Mouse (Mus musculus) left cerebral cortex, postnatal 25 days (tissue): Measurements from ENCODE around the gene Ctse. TPM values are rescaled to one million over a fixed set of nuclear protein-coding genes. Genes with fewer than 3 reads are reported as not detected.

ENCODE experiments used
- DNase-seq, 2 experiments: peaks; one replicate each; pipeline ENCODE4 v3.0.0; 2022; ENCODE audit warnings: low spot score in 2 of 2, mixed read lengths in 1 of 2
- intact Hi-C: fragments of 180-260 bp; cut with DNase I; formaldehyde crosslinking; loops from one replicate; pipeline ENCODE4 v1.15.1; 2025
- total RNA-seq, 2 experiments: library from RNA; stranded (reverse); gene quantifications; 2 replicates each; pipeline ENCODE4 v1.2.3; 2021

Ctse gene
- total RNA-seq, 2 experiments from 2014 or later, result not detected

DNA sequence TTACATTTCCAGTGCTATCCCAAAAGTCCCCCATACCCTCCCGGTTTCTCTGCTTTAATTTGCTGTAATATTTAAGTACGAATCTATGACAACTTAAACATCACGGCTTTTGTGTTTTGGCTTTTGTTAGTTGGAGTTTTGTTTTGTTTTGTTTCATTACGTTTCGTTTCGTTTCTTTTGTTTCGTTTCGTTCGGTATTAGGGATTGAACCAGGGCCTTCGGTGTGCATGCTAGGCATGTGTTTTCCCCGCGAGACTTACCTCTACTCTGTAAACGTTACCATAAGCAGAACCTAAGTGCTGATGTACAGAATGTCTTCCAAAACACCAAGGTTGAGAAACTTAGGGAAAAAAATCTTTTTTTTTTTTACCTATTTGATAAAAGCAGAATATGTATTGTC lies 3.5 kb downstream of the Ctse start:
- intact Hi-C loops, result no loop called here
- DNase-seq, result no peak

DNA sequence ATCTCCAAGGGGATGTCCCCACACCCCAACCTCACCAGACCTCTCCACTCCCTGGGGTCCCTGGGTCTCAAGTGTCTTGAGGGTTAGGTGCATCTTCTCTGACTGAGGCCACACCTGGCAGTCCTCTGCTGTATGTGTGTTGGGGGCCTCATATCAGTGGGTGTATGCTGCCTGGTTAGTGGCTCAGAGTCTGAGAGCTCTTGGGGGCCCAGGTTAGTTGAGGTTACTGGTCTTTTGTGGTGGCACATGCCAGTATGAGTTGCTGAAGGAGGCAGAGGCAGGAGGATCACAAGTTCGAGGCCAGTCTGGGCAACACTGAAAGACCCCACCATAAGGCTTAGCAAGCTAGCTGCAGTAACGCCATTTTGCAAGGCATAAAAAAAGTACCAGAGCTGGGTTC lies 4.1 kb downstream of the Ctse start:
- intact Hi-C loops, result no loop called here

DNA sequence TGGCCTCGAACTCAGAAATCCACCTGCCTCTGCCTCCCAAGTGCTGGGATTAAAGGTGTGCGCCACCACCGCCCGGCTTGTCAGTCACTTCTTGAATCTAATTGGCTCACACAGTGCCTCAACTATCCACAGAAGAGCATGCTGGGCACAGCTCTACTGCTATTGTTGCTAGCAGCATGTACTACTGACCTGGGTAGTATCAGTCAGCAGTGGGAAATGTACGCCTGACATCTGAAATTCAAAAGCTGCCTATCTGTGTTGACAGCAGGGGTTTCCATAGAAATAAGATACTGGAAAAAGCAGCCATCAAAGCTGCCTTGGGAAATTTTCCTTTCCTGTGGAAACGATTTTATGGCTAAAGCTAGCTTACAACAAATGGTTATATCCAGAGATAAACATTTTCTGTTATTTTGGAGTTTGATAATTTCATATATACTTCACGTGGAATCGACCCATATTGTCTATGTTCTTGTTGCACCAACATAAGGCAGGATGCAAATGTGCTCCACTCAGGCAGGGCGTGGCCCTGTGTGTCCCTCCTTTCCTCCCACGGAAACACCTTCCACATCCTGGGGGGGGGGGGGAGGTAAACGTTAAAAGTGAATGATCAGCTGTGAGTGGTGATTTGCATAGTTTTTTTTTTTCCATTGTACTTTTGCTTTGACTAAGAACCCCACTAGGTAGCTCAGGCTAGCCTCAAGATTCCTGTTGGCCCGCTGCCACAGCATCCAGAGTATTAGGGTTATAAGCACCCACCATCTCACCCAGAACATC lies 14.8 kb downstream of the Ctse start:
- intact Hi-C loops, result no loop called here
- no peak for DNase-seq

More for the DNA sequence above, 4.1 kb downstream of the Ctse start:
- no peak for DNase-seq

DNA sequence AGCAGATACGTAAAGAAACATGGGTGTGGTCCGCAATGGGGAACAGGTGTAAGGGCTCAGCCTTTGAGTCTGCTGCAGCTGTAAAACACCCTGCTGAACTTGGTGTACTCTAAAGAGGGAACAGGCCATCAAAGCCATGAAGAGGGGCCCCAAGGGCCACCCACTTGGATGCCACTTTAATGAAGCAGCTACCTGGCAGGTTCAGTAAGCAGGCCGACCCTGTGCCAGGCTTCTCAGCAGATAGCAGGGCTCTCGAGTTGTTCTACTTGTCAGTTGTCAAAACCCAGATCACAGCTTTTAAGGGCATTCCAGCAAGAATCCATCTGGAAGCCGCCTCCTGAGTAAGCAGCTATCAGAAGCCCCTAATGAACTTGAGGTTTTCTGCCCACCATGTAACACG lies 17.5 kb downstream of the Ctse start:
- intact Hi-C loops, result loop anchor here (5.0 kb wide), 1 partner anchor 43 kb away; no protein-coding TSS in a partner anchor

DNA sequence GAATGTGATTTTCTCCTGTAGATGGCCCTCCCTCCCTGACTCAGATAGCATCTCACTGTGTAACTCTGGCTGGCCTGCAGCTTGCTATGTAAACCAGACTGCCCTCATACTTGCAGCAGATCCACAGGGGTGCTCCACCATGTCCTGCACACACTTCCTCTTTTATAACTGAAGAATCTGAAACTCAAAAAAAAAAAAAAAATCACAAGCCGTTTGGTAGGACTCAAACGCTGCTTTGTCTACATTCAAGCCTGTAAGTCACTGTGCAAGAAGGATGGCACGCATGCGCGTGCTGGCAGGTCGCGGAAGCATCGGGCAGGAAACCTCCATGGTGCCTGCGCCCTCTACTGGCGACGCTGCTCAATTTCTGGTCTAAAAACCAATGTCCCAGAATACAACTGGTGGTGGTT lies 19.8 kb downstream of the Ctse start:
- intact Hi-C loops, result loop anchor here (1.0 to 5.0 kb wide), 2 partner anchors 46 to 110 kb away; no protein-coding TSS in a partner anchor
- DNase-seq, result peak; percentile 89 to 96

More for the DNA sequence above, 17.5 kb downstream of the Ctse start:
- no peak for DNase-seq

DNA sequence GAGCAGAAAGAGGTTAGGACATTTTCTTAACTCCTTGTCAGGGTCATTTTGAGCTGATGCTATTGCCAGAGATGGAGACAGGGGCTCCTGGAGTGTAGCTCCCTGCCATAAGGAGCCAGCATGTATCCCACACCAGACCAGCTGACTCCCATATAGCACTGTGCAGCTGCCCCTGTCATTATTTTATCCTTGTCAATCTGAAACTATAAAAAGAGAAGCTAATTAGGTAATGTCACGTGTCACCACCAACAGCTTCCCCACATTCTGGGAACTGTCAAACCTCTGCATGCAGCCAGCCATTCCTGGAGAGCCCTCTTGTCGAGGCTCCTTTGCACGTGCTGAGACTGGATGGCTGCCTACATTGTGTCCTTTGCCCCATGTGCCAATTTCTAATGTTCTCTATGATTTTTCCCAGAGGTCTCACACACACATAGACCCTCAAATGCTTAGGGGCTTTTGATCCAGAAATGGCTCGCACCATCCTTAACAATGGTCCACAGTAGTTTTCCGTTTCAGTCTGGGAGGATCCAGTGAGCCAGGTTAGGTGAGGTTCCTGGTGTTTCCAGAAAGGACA lies 21.5 kb downstream of the Ctse start:
- no peak for DNase-seq
- intact Hi-C loops, result loop anchor here (5.0 kb wide), 1 partner anchor 47 kb away; no protein-coding TSS in a partner anchor

DNA sequence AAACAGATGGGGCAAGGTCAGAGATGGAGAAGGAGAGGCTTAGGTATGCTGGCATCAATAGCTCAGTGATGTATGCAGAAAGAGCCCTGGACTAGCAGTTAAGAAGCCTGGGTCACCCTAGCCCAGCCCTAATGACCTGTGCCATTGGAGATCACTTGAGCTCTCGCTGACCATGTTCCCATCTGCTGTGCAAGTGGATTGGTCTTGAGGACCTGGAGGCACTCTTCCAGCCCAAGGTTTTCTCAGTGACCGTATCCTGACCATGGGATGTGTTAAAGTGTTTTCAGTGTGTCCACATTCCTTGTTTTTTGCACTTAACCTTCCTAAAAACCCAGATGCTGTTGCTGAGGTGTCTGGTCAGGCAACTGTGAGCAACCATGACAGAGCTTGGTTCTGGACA lies 22.2 kb downstream of the Ctse start:
- intact Hi-C loops, result no loop called here
- DNase-seq, result no peak

DNA sequence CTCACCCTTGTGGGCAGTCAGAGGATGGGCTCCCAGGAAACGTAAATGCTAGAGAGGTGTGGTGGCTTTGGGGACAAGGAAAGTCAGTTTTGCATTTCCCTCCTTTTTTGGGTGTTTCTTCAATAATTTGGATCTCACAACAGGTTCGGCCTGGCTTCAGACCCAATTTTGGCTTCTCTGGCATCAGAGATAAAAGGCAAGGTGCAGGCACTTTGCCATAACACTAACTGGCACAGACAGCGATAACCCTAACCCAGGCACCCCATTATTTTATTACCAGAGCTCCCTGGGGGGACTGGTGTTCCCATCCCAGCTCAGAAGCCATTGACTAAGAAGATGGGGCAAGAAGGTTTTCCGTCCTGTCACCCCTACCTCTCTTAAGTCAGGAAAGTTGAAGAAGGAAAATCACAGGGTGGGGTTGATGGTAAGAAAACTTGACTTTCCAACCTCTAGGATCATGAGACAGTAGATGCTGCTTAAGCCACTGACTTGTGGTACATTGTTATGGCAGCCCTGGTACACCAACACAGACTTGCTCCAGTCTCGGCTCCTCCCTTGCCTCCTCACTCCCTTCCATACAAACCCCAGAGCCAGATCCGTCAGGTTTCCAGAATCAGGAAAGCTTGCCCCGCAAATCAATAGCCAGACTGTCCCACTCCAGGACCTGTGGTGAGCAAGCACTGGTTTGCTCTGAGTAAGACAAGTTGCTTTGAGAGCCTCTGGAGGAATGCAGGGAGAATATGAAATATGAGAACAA lies 22.8 kb downstream of the Ctse start:
- intact Hi-C loops, result no loop called here
- DNase-seq, result no peak

DNA sequence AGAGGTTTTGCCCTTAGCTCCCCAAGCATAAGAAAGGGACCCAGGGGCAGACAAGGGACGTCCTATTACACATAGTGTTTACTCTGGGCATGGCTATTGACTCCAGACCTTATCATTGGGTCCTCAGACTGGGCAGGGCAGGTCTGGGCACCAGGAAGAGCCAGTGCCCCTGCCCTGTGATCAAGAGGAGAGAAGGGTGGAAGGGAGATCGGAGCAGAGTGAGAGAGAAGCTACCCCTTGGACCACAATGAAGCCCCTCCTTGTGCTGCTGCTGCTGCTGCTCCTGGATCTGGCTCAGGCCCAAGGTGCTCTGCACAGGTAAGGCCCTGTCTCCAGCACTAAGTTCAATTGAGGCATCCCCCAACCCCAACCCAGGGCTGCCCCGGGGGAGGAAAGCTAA lies 23.6 kb downstream of the Ctse start:
- intact Hi-C loops, result no loop called here
- no peak for DNase-seq

DNA sequence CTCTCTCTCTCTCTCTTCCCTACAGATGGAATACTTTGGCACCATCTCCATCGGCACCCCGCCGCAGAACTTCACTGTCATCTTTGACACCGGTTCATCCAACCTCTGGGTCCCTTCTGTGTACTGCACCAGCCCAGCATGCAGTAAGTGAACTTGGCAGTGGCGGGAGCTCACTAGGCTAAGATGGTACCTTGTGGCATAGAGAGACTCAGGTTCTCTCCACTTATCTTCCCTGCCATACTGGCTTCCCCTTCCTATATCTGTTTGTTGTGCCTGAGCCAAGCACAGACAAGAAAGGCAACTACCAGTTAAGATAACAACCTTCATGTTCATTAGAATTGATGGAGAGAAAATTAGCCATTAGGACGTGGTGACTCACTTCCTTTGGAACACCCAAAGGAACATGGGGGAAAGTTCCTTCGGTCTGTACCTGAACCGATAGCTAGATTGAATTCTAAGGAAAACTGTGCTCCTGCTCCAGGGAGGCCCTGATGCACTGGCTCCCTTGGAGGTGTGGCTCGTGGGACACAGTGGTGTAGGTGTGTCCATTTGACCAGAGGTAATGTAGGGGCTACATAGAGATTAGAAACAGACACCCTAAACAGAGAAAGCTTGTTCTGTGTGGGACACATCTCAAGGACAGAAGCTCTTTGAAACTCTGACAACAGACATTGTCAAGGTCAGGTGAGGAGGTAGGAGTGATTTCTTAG lies 25.3 kb downstream of the Ctse start:
- intact Hi-C loops, result no loop called here
- DNase-seq, result no peak

DNA sequence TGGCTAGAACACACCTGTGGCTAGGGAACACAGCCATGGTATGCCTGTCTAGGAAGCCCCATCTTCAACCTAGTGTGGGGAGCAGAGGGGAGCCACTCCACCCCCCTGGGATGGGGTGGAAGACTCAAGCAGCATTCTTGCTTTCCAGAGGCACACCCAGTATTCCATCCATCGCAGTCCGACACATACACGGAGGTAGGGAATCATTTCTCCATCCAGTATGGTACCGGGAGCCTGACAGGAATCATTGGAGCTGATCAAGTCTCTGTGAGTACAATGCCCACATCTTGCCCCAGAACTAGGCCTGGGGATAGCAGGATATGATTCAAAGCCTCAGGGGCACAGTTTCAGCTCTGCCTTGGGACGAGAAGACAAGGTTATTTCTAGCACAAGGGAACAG lies 26.0 kb downstream of the Ctse start:
- intact Hi-C loops, result no loop called here

DNA sequence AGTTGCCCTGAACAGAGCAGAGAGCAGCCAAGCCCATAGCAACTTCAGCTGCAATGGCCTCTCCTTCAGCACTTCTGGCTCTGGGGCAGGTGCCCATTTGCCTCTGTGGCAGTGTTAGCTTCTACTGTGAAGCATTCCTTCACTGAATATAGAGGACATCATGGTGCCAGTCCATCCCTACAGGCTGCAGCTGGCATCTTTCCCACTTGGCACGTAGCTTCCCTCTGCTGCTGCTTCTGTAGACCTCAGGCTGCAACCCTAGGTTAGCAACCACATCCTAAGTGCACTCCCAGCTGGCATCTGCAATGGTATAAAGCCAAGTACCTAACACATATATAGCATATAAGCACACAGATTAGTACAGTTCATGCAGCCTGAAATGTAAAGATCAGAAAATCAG lies 27.8 kb downstream of the Ctse start:
- intact Hi-C loops, result no loop called here
- no peak for DNase-seq

More for the DNA sequence above, 26.0 kb downstream of the Ctse start:
- DNase-seq, result no peak

DNA sequence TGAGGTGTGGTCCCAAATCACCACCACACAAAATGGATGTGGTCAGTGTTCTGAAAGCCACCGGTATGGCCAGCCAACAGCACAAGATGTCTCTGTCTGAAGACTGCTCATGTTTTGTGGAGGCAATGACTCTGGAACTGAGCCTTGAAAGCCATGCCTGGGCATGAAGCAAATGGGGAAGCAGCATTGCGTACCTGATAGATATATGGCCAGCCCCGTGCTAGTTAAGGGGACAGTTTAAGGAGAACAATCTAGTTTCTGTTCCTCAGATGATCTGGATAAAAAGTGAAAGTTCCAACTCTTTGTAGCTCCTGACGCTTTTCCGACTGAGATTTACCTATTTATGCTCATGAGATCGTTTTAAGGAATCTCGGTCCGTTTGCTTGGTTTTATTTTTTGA lies 33.0 kb downstream of the Ctse start:
- DNase-seq, result no peak
- intact Hi-C loops, result loop anchor here (5.0 kb wide), 1 partner anchor 49 kb away; no protein-coding TSS in a partner anchor

DNA sequence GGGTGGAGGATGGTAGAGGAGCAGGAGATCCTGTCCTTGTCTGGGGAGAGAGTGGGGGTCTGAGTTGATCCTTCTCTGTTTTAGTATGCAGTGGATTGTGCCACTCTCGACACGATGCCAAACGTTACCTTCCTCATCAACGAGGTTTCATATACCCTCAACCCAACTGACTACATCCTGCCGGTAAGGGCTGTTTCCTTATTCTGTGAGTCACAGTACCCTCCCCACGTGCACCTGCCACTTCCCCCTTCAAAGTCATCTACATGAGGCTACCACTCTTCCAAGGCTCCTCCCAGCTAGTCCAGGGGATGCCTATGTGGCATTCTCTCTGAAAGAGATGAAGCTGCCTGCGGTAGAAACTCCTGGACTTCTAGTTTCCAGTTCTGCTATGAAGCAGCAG lies 34.3 kb downstream of the Ctse start:
- no peak for DNase-seq
- intact Hi-C loops, result loop anchor here (5.0 kb wide), 1 partner anchor 50 kb away; no protein-coding TSS in a partner anchor

DNA sequence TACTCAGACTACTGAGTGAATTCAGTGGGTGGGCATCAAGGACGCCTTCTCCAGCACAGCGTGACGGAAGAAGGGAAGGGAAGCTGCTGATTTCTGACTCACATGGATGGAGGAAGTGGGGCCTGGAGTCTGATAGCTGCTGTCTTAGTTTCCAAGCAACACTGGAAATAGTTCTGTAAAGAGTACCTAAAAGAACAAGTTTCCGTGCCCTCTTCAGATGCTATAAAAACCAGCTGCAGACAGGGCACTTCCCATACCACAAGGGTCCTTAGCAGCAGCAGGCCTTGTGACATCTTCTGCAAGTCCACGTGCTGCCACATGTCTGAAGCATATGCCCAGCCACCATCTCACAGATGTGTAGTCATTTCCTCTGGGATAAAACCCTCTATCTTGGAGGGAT lies 41.5 kb downstream of the Ctse start:
- no peak for DNase-seq
- intact Hi-C loops, result no loop called here

DNA sequence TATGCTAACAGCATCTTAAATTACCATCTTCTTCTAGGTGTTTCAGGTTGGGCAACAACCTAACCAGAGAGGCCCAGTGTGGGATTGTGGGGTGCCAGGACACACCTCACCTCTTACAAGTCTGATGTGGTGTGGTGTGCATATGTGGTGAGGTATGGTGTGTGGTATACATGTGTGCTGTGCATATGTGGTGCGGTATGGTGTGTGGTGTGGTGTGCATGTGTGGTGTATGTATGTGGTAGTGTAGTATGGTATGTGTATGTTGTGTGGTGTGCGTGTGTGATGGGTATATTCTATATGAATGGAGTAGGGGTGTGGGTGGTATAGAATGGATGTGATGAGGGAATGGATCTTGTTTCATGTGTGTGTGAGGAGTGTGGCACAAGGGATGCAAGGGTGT lies 49.6 kb downstream of the Ctse start:
- intact Hi-C loops, result no loop called here

DNA sequence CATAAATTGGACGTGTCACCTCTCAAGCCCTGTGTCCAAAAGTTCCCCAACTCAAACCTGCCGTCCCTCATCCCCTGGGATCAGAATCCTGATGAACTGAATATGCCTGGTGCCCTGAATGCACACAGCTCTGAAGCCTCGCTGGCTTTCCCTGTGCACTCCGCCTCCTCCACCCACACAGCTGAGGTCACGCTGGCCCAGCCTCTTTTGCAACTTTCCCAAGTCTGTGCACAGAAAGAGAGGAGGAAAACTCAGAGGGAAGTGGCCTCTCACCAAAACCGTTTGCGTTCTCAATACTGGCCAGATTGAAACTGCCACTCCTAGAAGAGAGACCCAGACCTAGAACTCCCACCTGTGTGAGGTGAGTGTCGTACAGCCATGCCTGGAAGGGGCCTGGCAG lies 50.4 kb downstream of the Ctse start, which contains the start of gene Rab7b:
Gene Rab7b (plus strand): TSS at position 221 of the 400 bp plus-strand sequence.
- intact Hi-C loops, result no loop called here
- DNase-seq, result no peak

More for the DNA sequence above, 49.6 kb downstream of the Ctse start:
- no peak for DNase-seq

DNA sequence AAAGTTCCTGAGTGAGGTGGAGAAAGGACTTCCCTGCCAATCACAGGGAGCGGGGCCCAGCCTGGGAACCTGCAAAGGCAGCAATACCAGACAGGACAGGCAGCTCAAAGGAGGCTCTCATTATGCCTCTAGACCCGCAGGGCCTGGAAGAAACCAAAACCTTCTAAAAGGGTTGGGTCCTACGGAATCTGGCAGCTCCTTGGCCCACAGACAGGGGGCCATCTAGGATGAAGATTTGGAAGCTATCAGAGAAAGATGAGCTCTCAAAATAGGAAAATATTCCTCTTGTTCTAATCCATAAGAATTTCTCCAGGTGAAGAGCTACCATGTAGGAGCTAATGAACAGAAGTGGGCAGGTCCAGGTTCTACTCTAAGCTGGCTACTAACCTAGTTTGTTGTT lies 50.9 kb downstream of the Ctse start:
- intact Hi-C loops, result no loop called here
- no peak for DNase-seq

DNA sequence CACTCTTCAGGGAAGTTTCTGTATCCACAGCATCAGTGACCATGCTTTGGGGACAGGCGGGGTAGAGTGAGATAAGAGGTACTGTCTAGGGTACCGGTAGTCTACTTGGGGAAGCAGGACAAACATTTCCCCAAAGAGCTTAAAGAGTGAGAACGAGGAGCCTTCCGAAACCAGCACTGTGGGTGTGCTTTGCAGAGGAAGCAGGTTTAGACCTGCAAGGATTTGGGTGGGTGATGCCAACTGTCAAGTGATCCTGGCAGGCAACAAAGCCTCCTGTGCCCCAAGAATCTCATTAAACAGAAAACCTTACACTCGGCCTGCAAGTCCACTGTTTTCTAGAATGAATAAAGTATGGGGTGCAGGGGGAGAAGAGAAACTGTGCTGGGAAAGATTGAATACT lies 51.8 kb downstream of the Ctse start:
- intact Hi-C loops, result no loop called here
- peak in 1 of 2 experiments; percentile 17 for DNase-seq

DNA sequence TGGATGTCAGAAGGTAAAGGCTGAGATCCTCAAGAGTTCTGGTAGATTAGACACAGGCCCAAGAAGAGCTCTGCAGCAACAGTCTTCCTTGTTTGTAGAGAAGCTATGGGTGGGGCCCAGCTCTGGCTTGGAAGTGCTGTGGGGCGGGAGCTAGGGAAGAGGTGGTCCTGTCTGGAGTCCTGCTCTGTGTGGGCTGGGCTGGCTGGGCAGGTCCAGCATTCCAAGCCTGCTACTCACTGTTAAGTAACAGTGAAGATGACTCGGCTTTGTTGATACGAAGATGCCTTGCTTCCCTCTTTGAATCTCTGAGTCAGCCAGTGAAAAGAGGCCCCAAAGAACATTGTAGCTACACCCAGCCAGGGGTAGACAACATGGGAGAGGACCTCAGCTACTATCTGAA lies 52.3 kb downstream of the Ctse start:
- intact Hi-C loops, result no loop called here
- DNase-seq, result peak in 1 of 2 experiments; percentile 41
